Mouse (Mus musculus): ENCODE data around the gene Stx3. TPM values are rescaled to one million over a fixed set of nuclear protein-coding genes. Genes with fewer than 3 reads are reported as not detected.

Stx3 gene
- polyA plus RNA-seq, 1 experiment from 2014 or later, result 9.8 TPM

GRCm38 (mm10) chr19:11800531-11801315, 18.5 kb downstream of the Stx3 start:
- DNase-seq (ENCODE audit: low spot score), result no peak
- WGBS, result 78% methylated on average over 8 of the region's 8 CpGs
- H3K9me3 ChIP-seq, result 0 out of 2 replicates have a peak, but pooled peaks cover 4% of the 10 kb centered on the region
- H3K36me3 ChIP-seq (replicated peaks), result no peaks in the 10 kb centered on the region
- H3K4me1 ChIP-seq, result no peaks in the 10 kb centered on the region
- no peak overlapping the region for H3K4me3 ChIP-seq
- no peaks in the 10 kb centered on the region for H3K27me3 ChIP-seq (replicated peaks; ENCODE audit: low read depth, poor library complexity, severe bottlenecking)
- no peak overlapping the region for H3K27ac ChIP-seq (replicated peaks)

- no peak for DNase-seq (ENCODE audit: low spot score)
- Histone ChIP-seq H3K36me3 (replicated peaks) (no peaks in the 10 kb centered on the region), H3K27me3 (replicated peaks; ENCODE audit: low read depth, poor library complexity, severe bottlenecking) (no peaks in the 10 kb centered on the region), H3K27ac (replicated peaks) (no peak overlapping the region), H3K9me3 (no peaks in the 10 kb centered on the region), H3K4me1 (no peaks in the 10 kb centered on the region), H3K4me3 (no peak overlapping the region)
- WGBS, result 90% methylated on average over 6 of the region's 6 CpGs
These were observed 24.8 kb downstream of the Stx3 start for GRCm38 (mm10) chr19:11794447-11794846.

GRCm38 (mm10) chr19:11793741-11794359, 25.4 kb downstream of the Stx3 start:
- Histone ChIP-seq H3K36me3 (replicated peaks) (no peaks in the 10 kb centered on the region), H3K9me3 (no peaks in the 10 kb centered on the region), H3K27ac (replicated peaks) (no peak overlapping the region), H3K4me3 (no peak overlapping the region), H3K4me1 (no peaks in the 10 kb centered on the region), H3K27me3 (replicated peaks; ENCODE audit: low read depth, poor library complexity, severe bottlenecking) (no peaks in the 10 kb centered on the region)
- no peak for DNase-seq (ENCODE audit: low spot score)
- WGBS, result 89% methylated on average over 2 of the region's 2 CpGs

- Histone ChIP-seq H3K27ac (replicated peaks) (no peak overlapping the region), H3K9me3 (no peaks in the 10 kb centered on the region), H3K27me3 (replicated peaks; ENCODE audit: low read depth, poor library complexity, severe bottlenecking) (no peaks in the 10 kb centered on the region), H3K4me1 (no peaks in the 10 kb centered on the region), H3K4me3 (no peak overlapping the region), H3K36me3 (replicated peaks) (no peaks in the 10 kb centered on the region)
- 77% methylated on average over 5 of the region's 5 CpGs for WGBS
- DNase-seq (ENCODE audit: low spot score), result no peak
These were observed 27.4 kb downstream of the Stx3 start for GRCm38 (mm10) chr19:11791825-11792224.

- Histone ChIP-seq H3K4me3 (no peak overlapping the region), H3K9me3 (no peaks in the 10 kb centered on the region), H3K4me1 (no peaks in the 10 kb centered on the region), H3K36me3 (replicated peaks) (no peaks in the 10 kb centered on the region), H3K27ac (replicated peaks) (no peak overlapping the region), H3K27me3 (replicated peaks; ENCODE audit: low read depth, poor library complexity, severe bottlenecking) (no peaks in the 10 kb centered on the region)
- 91% methylated on average over 6 of the region's 6 CpGs for WGBS
- DNase-seq (ENCODE audit: low spot score), result no peak
These were observed 30.3 kb downstream of the Stx3 start for GRCm38 (mm10) chr19:11788876-11789275.

GRCm38 (mm10) chr19:11787826-11788225, 31.4 kb downstream of the Stx3 start:
- Histone ChIP-seq H3K4me1 (no peaks in the 10 kb centered on the region), H3K27ac (replicated peaks) (no peak overlapping the region), H3K27me3 (replicated peaks; ENCODE audit: low read depth, poor library complexity, severe bottlenecking) (no peaks in the 10 kb centered on the region), H3K36me3 (replicated peaks) (no peaks in the 10 kb centered on the region), H3K9me3 (no peaks in the 10 kb centered on the region), H3K4me3 (no peak overlapping the region)
- DNase-seq (ENCODE audit: low spot score), result no peak
- WGBS, result 92% methylated on average over 6 of the region's 6 CpGs

GRCm38 (mm10) chr19:11785409-11786154, 33.6 kb downstream of the Stx3 start:
- Histone ChIP-seq H3K36me3 (replicated peaks) (no peaks in the 10 kb centered on the region), H3K27ac (replicated peaks) (no peak overlapping the region), H3K9me3 (no peaks in the 10 kb centered on the region), H3K4me3 (no peak overlapping the region), H3K27me3 (replicated peaks; ENCODE audit: low read depth, poor library complexity, severe bottlenecking) (no peaks in the 10 kb centered on the region), H3K4me1 (no peaks in the 10 kb centered on the region)
- 91% methylated on average over 14 of the region's 14 CpGs for WGBS
- no peak for DNase-seq (ENCODE audit: low spot score)

- Histone ChIP-seq H3K27me3 (replicated peaks; ENCODE audit: low read depth, poor library complexity, severe bottlenecking) (no peaks in the 10 kb centered on the region), H3K4me1 (no peaks in the 10 kb centered on the region), H3K4me3 (no peak overlapping the region), H3K9me3 (no peaks in the 10 kb centered on the region), H3K27ac (replicated peaks) (no peak overlapping the region), H3K36me3 (replicated peaks) (peaks cover 45% of the 10 kb centered on the region)
- peak; percentile 56 for DNase-seq (ENCODE audit: low spot score)
- WGBS, result 61% methylated on average over 7 of the region's 7 CpGs
These were observed 41.9 kb downstream of the Stx3 start for GRCm38 (mm10) chr19:11777191-11777865.

- Histone ChIP-seq H3K4me1 (peaks cover 9% of the 10 kb centered on the region), H3K27ac (replicated peaks) (peak within 1 kb of the TSS; percentile 81), H3K36me3 (replicated peaks) (peaks cover 31% of the 10 kb centered on the region), H3K9me3 (no peaks in the 10 kb centered on the region), H3K27me3 (replicated peaks; ENCODE audit: low read depth, poor library complexity, severe bottlenecking) (no peaks in the 10 kb centered on the region), H3K4me3 (peak within 1 kb of the TSS; percentile 75)
- DNase-seq (ENCODE audit: low spot score), result peak; percentile 87
- under 1% methylated on average over 30 of the region's 30 CpGs for WGBS
These were observed 48.9 kb downstream of the Stx3 start, which contains the start of gene Mrpl16 for GRCm38 (mm10) chr19:11770205-11770892. TSS of gene Mrpl16 (plus strand) at chr19:11770391.

GRCm38 (mm10) chr19:11769257-11769920, 49.8 kb downstream of the Stx3 start:
- 86% methylated on average over 5 of the region's 5 CpGs for WGBS
- no peaks in the 10 kb centered on the region for H3K27me3 ChIP-seq (replicated peaks; ENCODE audit: low read depth, poor library complexity, severe bottlenecking)
- peaks cover 21% of the 10 kb centered on the region for H3K36me3 ChIP-seq (replicated peaks)
- H3K4me3 ChIP-seq, result no peak overlapping the region
- DNase-seq (ENCODE audit: low spot score), result no peak
- H3K4me1 ChIP-seq, result peaks cover 9% of the 10 kb centered on the region
- no peak overlapping the region for H3K27ac ChIP-seq (replicated peaks)
- H3K9me3 ChIP-seq, result no peaks in the 10 kb centered on the region

- peaks cover 9% of the 10 kb centered on the region for H3K4me1 ChIP-seq
- no peak overlapping the region for H3K4me3 ChIP-seq
- H3K9me3 ChIP-seq, result no peaks in the 10 kb centered on the region
- H3K36me3 ChIP-seq (replicated peaks), result peaks cover 9% of the 10 kb centered on the region
- H3K27ac ChIP-seq (replicated peaks), result no peak overlapping the region
- H3K27me3 ChIP-seq (replicated peaks; ENCODE audit: low read depth, poor library complexity, severe bottlenecking), result no peaks in the 10 kb centered on the region
- WGBS, result 15% methylated on average over 3 of the region's 3 CpGs
- DNase-seq (ENCODE audit: low spot score), result peak; percentile 22
These were observed 51.0 kb downstream of the Stx3 start for GRCm38 (mm10) chr19:11768163-11768562.

All from embryonic facial prominence, embryonic 10.5 days (tissue).